Mouse (Mus musculus) testis, adult 2 months (tissue): ENCODE data around the gene Cntn5. TPM values are rescaled to one million over a fixed set of nuclear protein-coding genes. Genes with fewer than 3 reads are reported as not detected.

Experiments used
- H3K27ac ChIP-seq: fragments of 200-500 bp; 2 replicates; pipeline ENCODE4 v1.5.1; 2012; ENCODE audit warnings: low read depth, low read length; ENCODE audit not compliant: control insufficient read depth, insufficient read depth
- H3K27me3 ChIP-seq: fragments of 200-500 bp; 2 replicates; pipeline ENCODE4 v1.6.1; 2012; ENCODE audit warnings: mild to moderate bottlenecking, low read length, moderate library complexity; ENCODE audit not compliant: control insufficient read depth, insufficient read depth
- H3K36me3 ChIP-seq: fragments of 200-500 bp; 2 replicates; pipeline ENCODE4 v1.6.1; 2012; ENCODE audit warnings: mild to moderate bottlenecking, low read length; ENCODE audit not compliant: control insufficient read depth, insufficient read depth
- H3K4me1 ChIP-seq: fragments of 200-500 bp; 2 replicates; pipeline ENCODE4 v1.6.1; 2012; ENCODE audit warnings: low read length; ENCODE audit not compliant: control insufficient read depth, insufficient read depth
- H3K4me3 ChIP-seq: fragments of 200-500 bp; 2 replicates; pipeline ENCODE4 v1.5.1; 2012; ENCODE audit warnings: low read depth, mild to moderate bottlenecking, low read length, moderate library complexity, mixed read lengths; ENCODE audit not compliant: control insufficient read depth
- CTCF ChIP-seq: fragments of 200-500 bp; IDR thresholded peaks from 2 replicates; pipeline ENCODE4 v1.5.1; 2012; ENCODE audit warnings: low read depth, mild to moderate bottlenecking, inconsistent platforms, low read length, moderate library complexity; ENCODE audit not compliant: control insufficient read depth, insufficient read depth, insufficient replicate concordance
- POLR2A ChIP-seq: fragments of 200-500 bp; IDR thresholded peaks from 2 replicates; pipeline ENCODE4 v1.6.1; 2012; ENCODE audit warnings: low read depth, mild to moderate bottlenecking, inconsistent platforms, low read length, moderate library complexity; ENCODE audit not compliant: control insufficient read depth
- polyA plus RNA-seq: library from polyadenylated mRNA; depleted of rRNA; stranded (reverse); fragments of >200 nt; gene quantifications from 2 replicates; pipeline ENCODE4 v1.2.3, GENCODE M21; 2012

Cntn5 gene
- polyA plus RNA-seq, 1 experiment: 0.53 TPM

DNA sequence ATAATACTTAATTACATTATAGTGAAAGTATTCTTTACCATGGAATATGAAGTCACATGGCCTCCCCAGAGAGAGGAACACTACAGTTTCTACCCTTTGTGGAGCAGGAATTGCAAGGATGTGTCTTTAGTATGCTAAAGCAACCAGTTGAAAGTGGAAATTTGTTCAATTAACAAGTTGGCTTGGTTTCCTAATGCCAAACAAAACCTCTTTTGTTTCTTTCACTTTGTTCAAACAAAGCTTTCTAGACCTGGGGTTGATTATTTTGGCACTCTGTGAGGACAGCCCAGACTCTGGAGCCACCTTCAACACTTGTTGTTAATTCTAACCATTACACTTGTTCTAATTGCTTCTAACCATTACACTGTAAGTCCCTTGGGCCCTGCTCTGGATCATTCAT is 718.5 kb downstream of the Cntn5 start:
- Histone ChIP-seq H3K36me3 (no peaks in the 10 kb centered on the region), H3K27me3 (no peaks in the 10 kb centered on the region), H3K27ac (no peak overlapping the region), H3K4me1 (no peaks in the 10 kb centered on the region), H3K4me3 (no peak overlapping the region)
- no peak for TF ChIP-seq CTCF
- no peak for TF ChIP-seq POLR2A

DNA sequence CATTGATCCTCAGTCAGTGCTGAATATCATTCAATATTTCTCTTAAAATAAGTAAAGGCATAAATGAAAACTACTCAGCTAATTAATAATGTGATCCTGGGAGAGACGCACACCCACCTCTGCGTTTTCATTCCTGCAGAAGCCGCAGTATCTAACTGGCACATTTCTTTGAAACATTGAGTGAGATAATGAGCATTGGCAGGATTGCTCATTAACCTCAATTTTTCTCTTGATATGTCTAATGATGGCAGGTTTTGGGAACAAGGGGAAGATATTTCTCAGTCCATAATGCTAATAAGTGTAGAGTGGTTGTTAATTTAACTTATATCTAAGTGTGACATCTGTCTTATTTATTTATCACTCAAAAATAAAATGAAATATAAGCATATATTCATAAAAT is 734.0 kb downstream of the Cntn5 start:
- Histone ChIP-seq H3K4me1 (no peaks in the 10 kb centered on the region), H3K27me3 (no peaks in the 10 kb centered on the region), H3K4me3 (no peak overlapping the region), H3K36me3 (no peaks in the 10 kb centered on the region), H3K27ac (no peak overlapping the region)
- no peak for TF ChIP-seq POLR2A
- no peak for TF ChIP-seq CTCF

DNA sequence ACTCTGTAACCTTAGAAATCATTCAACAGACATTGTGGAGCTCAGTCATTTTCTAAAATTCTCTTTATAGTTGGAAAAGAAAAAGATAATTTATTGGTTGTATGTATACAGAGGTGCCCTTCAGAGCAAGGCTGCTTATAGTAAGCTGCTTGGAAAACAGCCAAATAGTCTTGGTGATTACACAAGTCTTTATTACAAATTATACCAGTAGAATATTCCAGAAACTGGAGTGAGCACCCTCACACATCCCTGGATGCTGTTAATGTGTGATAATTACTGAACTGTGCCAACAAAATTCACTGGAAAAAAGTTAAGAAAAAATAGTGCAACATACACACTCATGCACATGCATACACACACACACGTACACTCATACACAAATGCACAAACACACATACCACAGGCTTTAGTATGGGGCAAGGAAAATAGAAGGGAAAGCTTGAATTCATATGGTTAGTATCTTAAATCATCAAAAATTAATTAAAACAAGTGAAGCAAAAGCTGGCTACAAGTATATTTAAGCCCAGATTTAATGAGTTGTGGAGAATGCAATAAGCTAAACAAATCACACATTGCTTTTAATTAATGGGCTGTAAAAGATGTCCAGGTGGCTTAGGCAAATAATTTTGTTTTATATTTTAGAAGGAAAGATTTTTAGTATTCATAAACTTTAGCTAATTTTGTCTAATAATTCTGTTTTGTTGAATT is 783.1 kb downstream of the Cntn5 start:
- Histone ChIP-seq H3K4me1 (no peaks in the 10 kb centered on the region), H3K36me3 (no peaks in the 10 kb centered on the region), H3K27ac (no peak overlapping the region), H3K27me3 (no peaks in the 10 kb centered on the region), H3K4me3 (no peak overlapping the region)
- no peak for TF ChIP-seq POLR2A

DNA sequence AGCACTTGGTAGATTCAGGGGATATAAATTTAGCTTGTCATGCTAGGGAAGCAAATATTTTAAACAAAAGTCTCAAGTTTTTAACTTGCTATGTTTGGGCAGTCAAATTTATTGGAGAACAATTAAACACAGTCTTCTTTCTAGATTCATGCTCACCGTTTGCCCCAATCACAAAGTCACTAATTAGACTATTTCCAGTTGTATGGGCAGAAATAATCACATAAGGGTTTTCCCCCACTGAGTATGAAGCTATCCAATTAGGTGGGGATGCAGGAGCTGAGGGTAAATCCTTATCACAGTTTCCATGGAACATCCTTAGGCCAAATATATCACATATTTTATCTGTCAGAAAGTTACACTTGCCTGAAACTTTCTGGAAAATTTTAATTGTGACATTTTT is 788.0 kb downstream of the Cntn5 start:
- no peaks in the 10 kb centered on the region for H3K27me3 ChIP-seq
- H3K4me3 ChIP-seq: no peak overlapping the region
- no peaks in the 10 kb centered on the region for H3K36me3 ChIP-seq
- TF ChIP-seq CTCF: no peak
- TF ChIP-seq POLR2A: no peak
- no peak overlapping the region for H3K27ac ChIP-seq
- H3K4me1 ChIP-seq: no peaks in the 10 kb centered on the region

DNA sequence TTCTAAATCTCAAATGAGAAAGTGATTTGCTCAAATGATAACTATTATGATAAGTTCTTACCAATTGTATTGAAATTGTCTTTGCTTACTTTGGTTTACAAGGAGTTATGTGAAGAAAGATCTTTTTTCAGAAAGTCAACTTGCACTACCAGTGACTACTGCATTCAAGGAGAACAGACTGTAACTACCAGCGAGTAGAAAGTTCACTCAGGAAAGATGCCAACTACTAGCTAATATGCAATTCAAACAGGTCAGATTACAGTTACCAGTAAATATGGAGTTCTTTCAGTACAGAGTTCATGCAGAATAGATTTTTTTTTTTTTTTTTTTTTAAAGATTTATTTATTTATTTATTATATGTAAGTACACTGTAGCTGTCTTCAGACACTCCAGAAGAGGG is 795.4 kb downstream of the Cntn5 start:
- TF ChIP-seq CTCF (no peak), POLR2A (no peak)

DNA sequence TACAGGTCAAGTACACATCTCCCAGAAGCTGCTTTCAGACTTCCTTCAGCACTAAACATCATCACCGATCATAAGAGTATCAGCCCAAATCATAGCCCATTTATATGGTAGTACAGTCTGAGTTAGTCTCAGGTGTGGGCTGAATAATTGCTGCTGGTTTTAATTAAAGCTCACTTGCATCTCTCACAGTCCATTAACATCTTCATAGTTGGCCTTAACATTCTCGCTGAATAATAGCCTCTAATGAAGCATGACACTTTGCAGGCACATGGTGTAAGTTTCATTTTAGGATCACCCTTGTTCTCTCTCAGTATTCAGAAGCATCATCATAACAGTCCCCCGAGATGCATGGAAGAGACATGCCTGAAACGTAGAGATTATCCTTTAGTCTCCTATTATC is 796.7 kb downstream of the Cntn5 start:
- TF ChIP-seq POLR2A (no peak), CTCF (no peak)

More for the DNA sequence above, 795.4 kb downstream of the Cntn5 start:
- Histone ChIP-seq H3K27ac (no peak overlapping the region), H3K27me3 (no peaks in the 10 kb centered on the region), H3K36me3 (no peaks in the 10 kb centered on the region), H3K4me1 (no peaks in the 10 kb centered on the region), H3K4me3 (no peak overlapping the region)

DNA sequence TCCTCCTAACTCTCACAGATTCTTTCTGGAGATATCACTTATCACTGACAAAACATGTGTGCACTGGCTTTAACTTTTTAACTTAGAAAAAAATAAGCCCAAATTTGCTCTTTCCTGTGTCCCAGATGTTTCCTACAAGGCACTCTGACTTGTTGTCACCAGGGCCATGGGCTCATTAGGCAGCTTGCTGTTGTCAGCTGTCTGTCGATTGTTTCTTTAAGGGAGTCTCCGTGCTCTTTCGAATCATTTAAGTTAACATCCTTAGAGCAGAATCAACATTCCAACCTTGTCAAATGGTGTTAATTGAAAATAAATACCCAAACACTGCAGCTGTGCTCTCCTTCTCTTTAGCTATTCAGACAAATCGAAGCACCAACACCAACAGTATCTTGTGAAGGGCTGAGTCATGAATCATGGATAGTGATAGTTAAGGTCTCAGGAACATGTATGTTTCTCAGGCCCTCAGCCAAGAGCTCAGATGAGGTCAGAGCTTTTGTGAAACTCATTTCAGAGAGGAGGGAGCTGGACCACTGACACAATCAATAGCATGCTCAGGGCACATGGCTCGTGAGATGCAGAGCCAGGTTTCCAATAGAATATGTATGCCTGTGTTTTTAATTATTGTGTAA is 802.6 kb downstream of the Cntn5 start:
- H3K4me1 ChIP-seq: no peaks in the 10 kb centered on the region
- H3K4me3 ChIP-seq: no peak overlapping the region
- H3K27ac ChIP-seq: no peak overlapping the region
- H3K36me3 ChIP-seq: no peaks in the 10 kb centered on the region
- TF ChIP-seq POLR2A: no peak
- no peak for TF ChIP-seq CTCF
- no peaks in the 10 kb centered on the region for H3K27me3 ChIP-seq

More for the DNA sequence above, 796.7 kb downstream of the Cntn5 start:
- Histone ChIP-seq H3K4me1 (no peaks in the 10 kb centered on the region), H3K27me3 (no peaks in the 10 kb centered on the region), H3K4me3 (no peak overlapping the region), H3K36me3 (no peaks in the 10 kb centered on the region), H3K27ac (no peak overlapping the region)

DNA sequence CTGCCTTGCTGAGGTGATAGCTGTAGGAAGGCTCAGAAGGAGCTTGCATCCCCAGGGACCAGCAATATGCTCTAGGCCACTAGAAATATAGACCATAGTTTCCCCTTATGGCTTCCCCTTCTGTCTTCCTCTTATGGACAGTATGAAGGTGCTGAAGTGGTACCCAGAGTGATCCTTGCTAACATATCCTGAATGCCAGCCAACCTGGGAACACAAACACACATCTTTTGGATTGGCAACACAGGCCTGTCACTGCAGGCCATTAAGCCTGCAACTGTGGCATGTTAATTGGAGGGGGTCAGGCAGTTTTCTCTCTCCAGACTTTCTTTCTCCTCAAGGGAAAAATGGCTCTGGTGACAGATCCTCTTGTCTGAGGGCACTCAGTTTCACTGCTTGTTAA is 828.3 kb downstream of the Cntn5 start:
- Histone ChIP-seq H3K27ac (no peak overlapping the region), H3K4me3 (no peak overlapping the region), H3K27me3 (no peaks in the 10 kb centered on the region), H3K36me3 (no peaks in the 10 kb centered on the region), H3K4me1 (no peaks in the 10 kb centered on the region)
- TF ChIP-seq CTCF: no peak
- no peak for TF ChIP-seq POLR2A
